Mouse (Mus musculus): ENCODE data around the gene Cope.

- no peak for TF ChIP-seq POLR2A (IDR thresholded peaks at IDR 0.05; ENCODE audit: borderline replicate concordance, extremely low read depth, insufficient read depth, insufficient read length, poor library complexity, severe bottlenecking)
- TF ChIP-seq CTCF (IDR thresholded peaks at IDR 0.05; ENCODE audit: borderline replicate concordance, extremely low read depth, insufficient read depth, insufficient read length), result no peak
Measured at GRCm38 (mm10) chr8:70331526-70331925, 29.2 kb downstream of the Cope start.

Measured in brain, embryonic 14.5 days (tissue).